Mouse (Mus musculus): ENCODE measurements around the gene Otop3. TPM values are rescaled to one million over a fixed set of nuclear protein-coding genes. Genes with fewer than 3 reads are reported as not detected.

The Otop3 gene
- total RNA-seq (2015; ENCODE audit: low replicate concordance) (not detected in 2 replicates), total RNA-seq (2017; ENCODE audit: low replicate concordance) (not detected in 2 replicates)

DNA sequence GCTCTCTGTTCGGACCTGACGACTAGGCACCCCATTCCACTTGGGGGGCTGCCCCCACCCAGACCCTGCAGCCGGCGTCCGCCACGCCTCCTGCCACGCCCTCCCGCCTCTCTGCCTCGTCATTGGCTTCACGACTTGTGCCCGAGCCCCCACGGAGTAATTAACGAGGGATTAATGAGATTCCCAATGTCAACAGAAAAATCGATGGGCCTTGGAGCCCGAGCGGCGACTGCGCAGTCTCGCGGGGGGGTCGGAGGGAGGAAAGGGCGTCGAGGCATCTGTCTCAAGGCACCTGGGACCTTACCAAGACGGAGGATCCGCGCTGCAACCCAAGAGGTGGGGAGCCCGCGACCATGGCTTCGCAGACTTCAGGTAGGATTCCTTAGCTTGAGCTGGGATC, at the start of gene Otop3:
Gene Otop3 (plus strand): TSS at position 201 of the 400 bp plus-strand sequence.
- no peak for ATAC-seq (replicated peaks; ENCODE audit: low FRiP score, poor library complexity, severe bottlenecking)

DNA sequence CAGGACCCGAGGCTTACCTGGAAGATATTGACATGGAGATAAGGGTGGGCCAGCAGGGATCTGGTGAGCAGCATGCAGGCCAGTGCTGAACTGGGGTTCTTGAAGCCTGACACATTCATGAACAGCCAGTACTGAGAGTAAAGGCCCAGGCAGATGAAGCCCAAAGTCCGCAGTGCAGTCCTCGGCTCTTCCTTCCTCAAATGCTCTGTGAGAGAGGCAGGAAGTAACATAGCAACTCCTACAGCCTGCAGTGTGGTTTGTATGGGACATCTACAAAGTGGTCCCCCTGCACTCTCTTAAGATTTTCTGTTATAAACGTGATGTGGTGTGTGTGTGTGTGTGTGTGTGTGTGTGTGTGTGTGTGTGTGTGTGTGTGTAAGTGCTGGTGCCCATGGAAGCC, 49.2 kb upstream of the Otop3 start:
- no peak for ATAC-seq (replicated peaks; ENCODE audit: low FRiP score, poor library complexity, severe bottlenecking)

DNA sequence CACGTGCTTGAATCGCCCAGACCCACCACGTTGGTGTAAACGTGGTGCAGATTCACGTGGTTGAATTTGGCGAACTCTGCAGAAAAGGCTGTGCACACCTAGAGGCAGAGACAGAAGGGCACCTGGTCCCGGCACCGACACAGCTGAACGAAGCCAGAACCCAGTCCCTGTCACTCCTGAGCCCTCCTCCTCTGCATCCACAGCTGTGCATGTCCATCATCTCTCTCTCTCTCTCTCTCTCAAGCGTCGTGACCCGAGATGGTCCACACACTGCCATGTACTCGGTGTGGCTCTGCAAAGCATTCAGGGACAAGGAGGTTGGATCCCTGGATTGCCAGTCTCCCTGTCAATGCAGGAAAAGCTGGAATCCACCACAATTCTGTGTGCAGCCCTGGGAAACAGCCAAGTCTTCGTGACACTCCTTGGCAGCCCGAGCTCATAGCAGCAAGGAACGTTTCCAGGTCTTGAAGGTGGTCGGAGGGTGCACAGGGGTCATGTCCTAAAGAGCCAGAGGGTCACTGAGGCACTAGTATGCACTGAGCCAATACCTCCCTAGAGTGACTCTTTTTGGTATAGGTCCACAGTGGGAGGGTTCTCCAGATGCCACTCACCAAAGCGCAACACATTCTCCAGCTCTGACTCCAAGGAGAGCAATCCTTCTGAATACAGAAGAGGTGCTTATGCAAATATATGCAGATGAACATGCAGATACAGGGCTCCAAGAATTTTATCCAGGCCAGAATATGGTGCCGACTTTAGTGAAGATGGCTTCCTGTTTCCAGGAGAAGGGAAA, 48.1 kb upstream of the Otop3 start:
- ATAC-seq (replicated peaks; ENCODE audit: low FRiP score, poor library complexity, severe bottlenecking) = no peak

DNA sequence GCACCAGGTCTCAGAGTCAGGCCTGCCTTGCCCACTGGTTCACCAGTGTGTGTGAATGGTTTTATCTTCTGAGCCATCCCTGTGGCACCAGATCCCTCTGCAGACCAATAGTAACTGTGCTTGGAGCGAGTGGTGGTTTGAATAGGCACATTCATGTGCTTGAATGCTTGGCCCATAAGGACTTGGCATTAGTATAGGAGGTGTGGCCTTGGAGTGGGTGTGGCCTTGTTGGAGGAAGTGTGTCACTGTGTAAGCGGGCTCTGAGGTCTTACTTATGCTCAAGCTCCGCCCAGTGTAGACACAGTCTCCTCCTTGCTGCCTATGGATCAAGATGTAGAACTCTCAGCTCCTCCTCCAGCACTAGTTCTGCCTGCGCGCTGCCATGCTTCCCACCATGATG, 47.1 kb upstream of the Otop3 start:
- ATAC-seq (replicated peaks; ENCODE audit: low FRiP score, poor library complexity, severe bottlenecking) = no peak

DNA sequence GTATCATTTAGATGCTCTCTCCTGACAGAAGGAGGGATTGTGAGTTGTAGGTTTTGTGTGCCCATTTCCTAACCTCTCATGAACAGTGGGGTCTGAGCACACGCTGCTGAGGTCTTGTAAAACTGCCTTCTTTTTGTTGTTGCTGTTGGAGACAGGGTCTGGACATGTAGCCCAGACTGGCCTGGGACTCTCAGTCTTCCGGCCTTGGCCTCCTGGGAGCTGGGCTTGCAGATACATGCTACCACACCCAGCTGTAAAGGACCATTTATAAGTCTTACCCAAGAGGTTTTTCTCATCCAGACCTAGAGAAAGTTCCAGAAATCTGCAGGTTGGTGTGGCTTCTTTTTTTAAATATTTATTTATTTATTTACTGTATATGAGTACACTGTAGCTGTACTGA, 46.2 kb upstream of the Otop3 start:
- no peak for ATAC-seq (replicated peaks; ENCODE audit: low FRiP score, poor library complexity, severe bottlenecking)

DNA sequence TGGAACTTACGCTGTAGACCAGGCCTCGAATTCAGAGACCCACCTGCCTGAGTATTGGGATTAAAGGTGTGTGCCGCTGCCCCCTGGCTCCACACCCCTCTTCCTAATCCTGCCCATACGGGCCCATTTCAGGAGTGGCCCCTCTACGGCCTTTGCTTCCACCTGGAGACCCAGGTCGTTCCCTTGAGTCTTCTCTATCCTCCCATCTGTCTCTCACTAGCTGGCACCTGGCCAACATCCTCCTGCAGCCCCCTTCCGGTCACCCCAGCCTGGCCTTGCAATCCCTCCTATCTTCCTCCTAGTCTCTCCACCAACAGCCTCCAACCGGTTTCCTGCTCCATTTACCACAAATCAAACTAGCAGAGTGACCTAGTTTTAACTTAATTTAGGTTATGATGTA, 44.6 kb upstream of the Otop3 start:
- ATAC-seq (replicated peaks; ENCODE audit: low FRiP score, poor library complexity, severe bottlenecking) = no peak

DNA sequence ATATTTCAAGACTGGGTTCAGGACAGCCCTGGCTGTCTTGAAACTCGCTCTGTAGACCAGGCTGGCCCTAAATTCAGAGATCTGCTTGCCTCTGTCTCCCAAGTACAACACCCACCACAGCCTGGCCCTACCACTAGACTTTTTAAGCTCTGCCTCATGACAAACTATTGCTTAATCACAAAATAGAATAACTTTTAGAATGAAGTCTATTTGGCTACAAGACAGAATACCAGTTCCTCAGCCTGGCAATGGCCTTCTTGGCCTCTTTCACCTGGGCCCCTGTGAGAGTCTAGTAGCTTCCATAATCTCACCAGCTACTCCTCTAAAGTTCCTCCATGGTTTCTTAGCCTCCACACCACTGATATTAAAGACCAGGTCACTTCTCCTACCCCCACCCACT, 44.2 kb upstream of the Otop3 start:
- ATAC-seq (replicated peaks; ENCODE audit: low FRiP score, poor library complexity, severe bottlenecking) = no peak

DNA sequence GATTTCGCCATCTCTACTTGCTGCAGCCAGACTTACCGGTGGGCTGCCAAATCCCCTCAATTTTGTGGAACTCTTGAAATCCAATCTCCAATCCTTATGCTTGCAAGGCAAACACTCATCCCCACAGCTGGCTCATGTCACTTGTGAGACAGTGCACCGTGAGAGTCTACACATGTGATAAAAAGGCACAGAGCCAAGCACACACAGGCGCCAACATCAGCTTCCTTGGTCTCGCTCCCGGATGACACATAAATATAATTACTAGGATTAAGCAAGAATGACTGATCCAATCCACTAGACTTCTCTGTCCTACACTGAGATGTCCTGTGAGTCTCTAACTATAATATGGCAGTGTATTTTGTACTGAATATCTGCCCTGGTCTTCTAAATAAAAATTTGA, 43.6 kb upstream of the Otop3 start:
- no peak for ATAC-seq (replicated peaks; ENCODE audit: low FRiP score, poor library complexity, severe bottlenecking)

DNA sequence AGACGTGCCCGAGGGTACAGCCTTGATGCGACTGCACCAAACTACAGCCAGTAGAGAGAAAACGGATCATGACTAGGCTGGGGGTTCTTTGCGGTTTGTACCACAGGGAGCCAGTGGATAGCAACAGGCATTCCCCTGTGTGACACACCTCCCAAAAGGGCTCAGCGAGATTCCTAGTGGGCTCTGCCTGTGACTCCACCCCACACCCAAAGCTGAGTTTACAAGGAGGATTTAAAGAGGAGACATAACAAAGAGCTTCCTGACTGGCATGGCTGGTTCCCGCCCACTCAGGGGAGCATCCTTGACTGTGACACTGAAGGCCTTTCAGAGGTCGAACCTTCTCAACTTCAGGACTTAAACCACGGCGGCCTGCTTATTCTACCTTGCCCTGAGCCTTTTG, 43.0 kb upstream of the Otop3 start:
- ATAC-seq (replicated peaks; ENCODE audit: low FRiP score, poor library complexity, severe bottlenecking) = no peak

DNA sequence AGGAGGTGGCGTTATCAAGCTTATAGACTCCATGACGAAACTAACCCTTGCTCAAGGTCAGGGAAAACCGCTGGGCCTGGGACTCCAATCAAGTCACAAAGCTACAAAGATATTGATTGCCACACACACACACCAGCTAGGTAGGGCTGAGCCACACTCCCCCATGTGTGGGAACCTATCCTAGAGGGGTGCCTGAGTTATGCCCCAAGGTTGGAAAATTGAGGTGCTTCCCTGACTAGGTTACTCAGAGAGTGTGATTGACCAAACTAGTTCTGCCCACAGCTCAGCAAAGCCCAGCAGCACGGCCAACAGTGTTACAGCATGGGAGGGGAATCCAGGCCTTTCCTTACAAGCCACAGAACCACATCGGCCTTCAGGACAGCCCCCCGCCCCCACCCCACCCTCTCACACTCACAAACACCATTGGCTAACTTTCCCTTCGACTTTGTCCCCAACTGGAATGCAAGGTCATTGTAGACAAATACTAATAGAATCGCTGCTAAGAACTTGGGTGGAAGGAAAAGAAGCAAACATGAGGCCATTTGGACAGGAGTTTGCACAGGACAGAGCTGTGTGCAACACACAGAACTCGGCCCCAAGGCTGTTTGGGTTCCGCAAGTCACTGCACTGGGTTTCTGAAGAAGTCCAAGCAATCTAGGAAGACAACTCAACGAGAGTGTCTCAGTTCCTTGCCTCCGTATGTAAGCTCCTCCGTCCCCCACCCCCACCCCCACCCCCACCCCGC, 41.7 kb upstream of the Otop3 start:
- ATAC-seq (replicated peaks; ENCODE audit: low FRiP score, poor library complexity, severe bottlenecking) = no peak

DNA sequence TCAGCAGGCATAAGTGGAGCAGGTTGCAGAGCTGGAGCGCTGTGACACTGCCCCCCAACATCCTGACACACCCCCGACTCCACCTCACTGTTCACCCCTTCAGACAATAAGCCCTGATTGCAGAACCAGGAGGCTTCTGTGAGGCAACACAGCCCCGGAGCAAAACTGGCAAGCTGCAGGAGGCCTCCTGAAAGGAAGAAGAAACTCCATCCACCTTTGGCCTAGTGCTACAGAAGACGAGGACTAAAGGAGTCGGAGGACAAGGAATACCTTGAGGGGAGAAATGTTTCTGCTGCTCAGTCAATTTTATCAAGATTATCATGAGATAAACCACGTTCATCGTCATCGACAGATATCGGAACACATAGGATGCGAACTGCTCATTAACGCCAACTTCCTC, 38.6 kb upstream of the Otop3 start:
- ATAC-seq (replicated peaks; ENCODE audit: low FRiP score, poor library complexity, severe bottlenecking) = no peak

DNA sequence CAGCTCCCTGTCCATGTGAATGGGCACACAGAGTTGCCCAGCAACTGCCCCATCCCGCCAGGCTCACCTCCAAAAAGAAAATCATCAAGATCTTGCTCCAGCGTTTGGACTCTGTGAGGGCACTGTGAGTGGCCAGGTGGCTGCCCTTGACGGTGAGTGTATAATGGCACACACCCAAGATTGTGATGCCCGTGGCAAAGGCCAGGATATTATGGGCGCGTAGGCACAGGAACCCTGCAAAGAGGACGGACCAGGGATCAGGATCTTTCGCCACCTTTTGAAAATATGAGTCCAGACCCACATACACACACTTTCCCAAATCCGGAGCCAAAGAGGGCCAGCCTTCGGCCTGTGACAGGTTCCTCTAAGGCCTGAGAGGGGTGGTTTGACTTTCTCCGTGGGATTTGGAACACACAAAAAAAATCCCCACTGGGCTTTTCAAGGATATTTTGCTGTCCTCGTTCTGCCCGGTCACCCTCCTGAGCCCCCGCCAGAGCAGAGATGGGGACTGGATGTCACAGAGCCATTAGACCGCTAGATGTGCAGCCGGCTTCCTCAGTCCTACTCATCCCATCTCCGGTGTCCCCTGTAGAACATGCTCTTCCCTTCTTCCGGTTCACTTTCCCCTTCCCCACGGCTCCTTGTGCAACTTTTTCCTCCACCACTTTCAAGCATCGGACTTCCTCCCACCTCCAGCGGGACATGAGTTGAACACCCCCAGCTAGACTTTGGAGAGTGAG, 37.9 kb upstream of the Otop3 start:
- ATAC-seq (replicated peaks; ENCODE audit: low FRiP score, poor library complexity, severe bottlenecking) = no peak

DNA sequence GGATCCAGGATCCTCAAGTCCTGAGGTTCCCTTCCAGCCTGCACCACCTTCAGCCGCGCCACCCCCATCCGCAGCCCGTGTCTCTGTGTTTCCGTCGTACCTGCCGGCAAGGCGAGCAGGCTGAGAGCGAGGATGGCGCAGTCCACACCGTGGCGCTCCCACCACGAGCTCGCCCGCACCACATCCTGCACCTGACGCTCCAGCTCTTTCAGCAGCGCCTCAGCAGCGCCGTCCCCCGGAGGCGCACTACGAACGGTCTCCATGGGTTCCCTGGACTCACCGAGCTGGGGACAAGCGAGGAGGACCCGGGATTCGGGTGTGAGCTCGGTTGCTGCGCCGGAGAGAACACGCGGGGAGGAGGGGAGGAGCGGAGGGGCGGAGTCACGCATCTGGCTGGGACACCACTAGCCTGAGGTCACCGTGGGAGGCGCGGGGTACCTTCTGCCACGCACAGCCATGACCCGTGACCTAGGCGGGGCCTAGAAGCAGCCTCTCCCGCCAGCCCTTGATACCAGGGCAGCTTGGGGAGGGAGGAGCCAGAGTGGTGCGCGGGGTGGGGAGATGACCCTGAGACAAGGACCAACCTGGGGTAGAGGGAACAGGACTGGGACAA, 37.2 kb upstream of the Otop3 start, which contains the start of gene Fads6:
Gene Fads6 (minus strand): TSS at position 450 of the 613 bp plus-strand sequence.
- ATAC-seq (replicated peaks; ENCODE audit: low FRiP score, poor library complexity, severe bottlenecking) = 0 out of 2 replicates have a peak, but pooled peaks have one; percentile 28

DNA sequence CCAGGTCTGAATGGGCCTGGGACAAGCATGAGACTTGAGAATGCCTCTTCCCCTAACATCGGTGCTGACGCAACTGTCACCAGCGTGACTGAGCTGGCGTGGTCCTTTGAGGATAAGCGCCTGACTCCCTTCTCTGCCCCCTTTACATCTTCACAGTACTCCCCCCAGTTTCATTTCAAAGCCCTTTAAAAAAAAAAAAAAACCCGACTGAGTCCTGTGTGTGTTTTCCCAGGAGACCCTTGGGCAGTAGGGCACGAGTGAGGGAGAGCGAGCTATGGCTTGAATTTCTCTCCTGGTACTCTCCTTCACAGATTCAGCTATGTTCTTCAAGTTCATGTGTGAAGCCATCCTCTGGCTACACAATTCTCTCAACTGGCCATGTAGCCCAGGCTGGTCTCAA, 36.4 kb upstream of the Otop3 start:
- no peak for ATAC-seq (replicated peaks; ENCODE audit: low FRiP score, poor library complexity, severe bottlenecking)

DNA sequence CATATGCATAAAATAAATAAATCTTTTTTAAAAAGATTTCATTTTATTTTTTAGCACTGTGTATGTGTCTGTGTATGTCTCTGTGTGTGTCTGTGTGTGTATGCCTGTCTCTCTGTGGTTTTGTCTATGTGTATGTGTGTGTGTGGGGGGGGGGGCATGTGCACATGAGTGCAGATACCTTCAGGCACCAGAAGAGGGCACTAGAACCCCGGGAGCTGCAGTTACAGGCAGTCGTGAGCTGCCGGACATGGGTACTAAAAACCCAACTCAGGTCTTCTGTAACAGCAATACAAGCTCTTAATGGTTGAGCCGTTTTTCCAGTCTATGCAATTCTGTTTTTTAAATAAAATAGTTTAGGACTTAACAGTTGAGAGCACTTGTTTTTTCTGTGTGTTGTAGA, 33.8 kb upstream of the Otop3 start:
- ATAC-seq (replicated peaks; ENCODE audit: low FRiP score, poor library complexity, severe bottlenecking) = no peak

DNA sequence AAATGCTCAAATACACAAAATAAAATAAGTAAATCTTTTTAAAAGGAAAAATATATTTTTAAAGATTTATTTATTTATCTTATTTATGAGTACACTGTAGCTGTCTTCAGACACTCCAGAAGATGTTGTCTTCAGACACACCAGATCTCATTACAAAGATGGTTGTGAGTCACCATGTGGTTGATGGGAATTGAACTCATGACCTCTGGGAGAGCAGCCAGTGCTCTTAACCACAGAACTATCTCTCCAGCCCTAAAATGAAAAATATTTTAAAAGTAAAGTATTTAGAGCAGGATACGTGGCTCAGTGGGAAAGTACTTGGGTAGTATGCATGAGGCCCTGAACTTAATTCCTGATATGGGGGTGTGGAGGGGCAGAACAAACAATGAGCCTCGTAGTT, 33.2 kb upstream of the Otop3 start:
- ATAC-seq (replicated peaks; ENCODE audit: low FRiP score, poor library complexity, severe bottlenecking) = no peak

DNA sequence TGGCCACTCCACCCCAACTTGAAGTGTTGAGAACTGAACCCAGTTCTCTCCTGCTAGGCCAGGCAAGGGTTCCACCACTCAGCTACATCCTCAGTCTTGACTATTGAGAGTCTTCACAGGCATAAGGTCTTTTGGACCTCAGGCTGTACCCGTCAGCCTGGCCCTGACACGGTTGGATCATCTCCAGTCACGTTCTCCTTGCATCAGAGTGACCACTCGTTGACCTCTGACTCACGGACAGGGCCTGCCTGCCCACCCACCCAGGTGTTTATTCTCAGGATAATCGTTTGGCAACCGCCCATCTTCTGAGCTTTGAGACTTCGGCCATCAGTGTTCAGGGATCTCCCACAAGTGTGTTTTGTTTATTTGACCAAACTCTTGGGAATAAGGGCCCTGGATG, 31.4 kb upstream of the Otop3 start:
- no peak for ATAC-seq (replicated peaks; ENCODE audit: low FRiP score, poor library complexity, severe bottlenecking)

DNA sequence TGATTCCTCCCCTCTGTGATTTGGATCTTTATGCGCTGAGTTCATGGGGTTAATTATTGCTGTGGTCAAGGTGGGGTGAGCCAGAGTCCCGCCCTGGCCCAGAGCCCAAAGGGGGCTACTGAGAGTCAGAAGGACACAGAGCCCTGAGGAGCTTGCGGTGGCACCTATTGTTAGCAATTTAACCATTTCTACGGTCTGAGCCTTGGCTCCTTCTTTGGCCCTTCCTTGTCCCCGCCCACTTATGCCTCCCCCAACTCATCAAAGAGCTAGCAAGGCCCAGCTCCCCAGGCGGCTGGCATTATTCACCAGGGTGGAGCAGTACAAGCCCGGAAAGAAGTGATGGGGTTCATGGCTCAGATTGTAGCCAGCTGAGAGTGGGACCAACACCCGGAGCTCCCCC, 27.7 kb upstream of the Otop3 start, which contains the start of gene Otop2:
Gene Otop2 (plus strand): TSS at position 301 of the 400 bp plus-strand sequence.
- ATAC-seq (replicated peaks; ENCODE audit: low FRiP score, poor library complexity, severe bottlenecking) = no peak

DNA sequence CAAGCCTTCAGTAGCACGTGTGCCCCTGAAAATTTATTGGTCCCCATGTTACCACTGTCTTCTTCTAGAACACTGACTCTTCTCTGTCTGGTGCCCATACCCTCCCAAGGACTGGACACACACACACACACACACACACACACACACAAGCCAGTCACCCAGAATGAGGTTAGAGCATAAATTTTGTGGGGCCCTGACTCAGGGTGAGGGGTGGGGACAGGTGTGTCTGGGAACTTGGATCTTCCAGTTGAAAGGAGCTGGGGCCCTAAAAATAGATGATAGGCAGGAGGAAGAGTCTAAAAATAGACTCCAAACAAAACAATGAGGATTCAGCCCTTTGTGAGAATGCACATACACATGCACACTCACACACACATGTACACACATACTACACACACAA, 25.8 kb upstream of the Otop3 start:
- ATAC-seq (replicated peaks; ENCODE audit: low FRiP score, poor library complexity, severe bottlenecking) = no peak

DNA sequence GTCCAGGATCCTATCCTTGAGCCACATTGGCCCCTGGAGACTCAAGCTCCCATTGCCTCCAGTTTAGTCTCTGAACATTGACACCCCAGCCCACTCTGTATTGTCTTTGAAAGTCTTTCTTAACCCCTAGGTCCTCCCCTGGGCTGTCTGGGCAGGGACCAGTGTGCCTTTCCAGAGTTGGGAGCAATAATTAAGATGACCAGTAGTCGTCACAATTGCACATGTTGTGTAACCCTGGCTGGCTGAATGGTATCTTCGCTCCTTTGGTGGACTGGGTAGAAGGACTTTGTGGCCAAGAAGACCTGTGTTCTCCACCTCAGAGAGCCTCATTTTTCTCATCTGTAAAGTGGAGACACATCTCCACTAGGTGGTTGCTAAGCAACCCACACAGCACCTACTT, 20.3 kb upstream of the Otop3 start:
- ATAC-seq (replicated peaks; ENCODE audit: low FRiP score, poor library complexity, severe bottlenecking) = no peak

Measured in erythroblast, adult 5-6 weeks (primary cell).